8 mouse cellular contexts compared by ENCODE assay signal in genomic region chr1:75487405-75488161, GRCm38 (mm10). TPM values are rescaled to one million over a fixed set of nuclear protein-coding genes. Genes with fewer than 3 reads are reported as not detected.
A peak's percentile ranks its signal among the peaks of the same experiment; 100 is the strongest.
DNase-seq lines count a peak whose midpoint lies in the region; ATAC-seq and TF ChIP-seq lines count a peak whose summit lies in the region.

No protein-coding gene starts in this region.

- no peaks in the 10 kb centered on the region for H3K79me2 ChIP-seq in myocyte (ENCODE audit: control insufficient read depth, insufficient read depth)

- no peak overlapping the region for H3K27ac ChIP-seq in liver, embryonic 11.5 days (ENCODE audit: low read depth, low read length)

- ATAC-seq in liver, embryonic 11.5 days (replicated peaks; ENCODE audit: low FRiP score), result peak; percentile 62

- TF ChIP-seq POLR2A in myocyte (IDR thresholded peaks at IDR 0.05; ENCODE audit: insufficient read length, low read depth), result peak; percentile 32

- WGBS in liver, embryonic 11.5 days, result under 1% methylated on average over 62 of the region's 62 CpGs

- no peak overlapping the region for H3ac ChIP-seq in myocyte (ENCODE audit: control insufficient read depth, insufficient read length)

- H3K4me3 ChIP-seq in liver, embryonic 11.5 days (ENCODE audit: low read depth, low read length), result peak overlapping the region; percentile 55
- peak overlapping the region; percentile 17 for H3K4me3 ChIP-seq in myocyte

- no peak overlapping the region for H3K9ac ChIP-seq in liver, embryonic 11.5 days (ENCODE audit: low read depth, low read length)

- H3K4me2 ChIP-seq in liver, embryonic 11.5 days, result peak overlapping the region; percentile 76
- H3K4me2 ChIP-seq in myocyte (ENCODE audit: low read depth), result peak overlapping the region; percentile 83

- peaks cover 84% of the 10 kb centered on the region for H3K27me3 ChIP-seq in liver, embryonic 11.5 days (replicated peaks; ENCODE audit: control insufficient read depth, insufficient read depth, low read length)
- H3K27me3 ChIP-seq in myocyte (ENCODE audit: control insufficient read depth, insufficient read depth, insufficient read length), result peaks cover 4% of the 10 kb centered on the region

- intact Hi-C loops in gastrocnemius, postnatal 14 days (cut with DNase I; ENCODE audit: low total_unique reads), result loop anchor here (5.0 kb wide), 1 partner anchor 70 kb away; no protein-coding TSS in a partner anchor

- H3K36me3 ChIP-seq in liver, embryonic 11.5 days (ENCODE audit: control insufficient read depth, insufficient read depth, low read length), result peaks cover 12% of the 10 kb centered on the region
- H3K36me3 ChIP-seq in myocyte (ENCODE audit: control insufficient read depth, insufficient read depth), result no peaks in the 10 kb centered on the region

- peak; percentile 54 for DNase-seq in gastrocnemius, postnatal 14 days
- no peak for DNase-seq in gastrocnemius, postnatal 25 days
- peak; percentile 90 for DNase-seq in cerebellum, adult 9-10 months
- DNase-seq in frontal cortex, postnatal 10 days (ENCODE audit: low spot score in 2 of 2), result peak; percentile 51 to 64
- DNase-seq in kidney, adult 18-20 months, result peak; percentile 88
- peak; percentile 79 for DNase-seq in liver, embryonic 11.5 days (ENCODE audit: low spot score)
- peak; percentile 34 for DNase-seq in telencephalon, adult 2 months (ENCODE audit: low read depth, low spot score)

- H3K4me1 ChIP-seq in liver, embryonic 11.5 days (replicated peaks; ENCODE audit: control insufficient read depth, insufficient read depth, low read length), result no peaks in the 10 kb centered on the region; the same call in 1 of the 2 replicates

- H3K9me3 ChIP-seq in liver, embryonic 11.5 days (ENCODE audit: control insufficient read depth, low read length), result no peaks in the 10 kb centered on the region

TF ChIP-seq in myocyte, 11 proteins besides CTCF, POLR2A, EP300 and RAD21:
- no peak for TF ChIP-seq TCF3 (IDR thresholded peaks at IDR 0.05; ENCODE audit: insufficient read length, low read depth)
- TF ChIP-seq TCF12 (IDR thresholded peaks at IDR 0.05; ENCODE audit: insufficient read depth, poor library complexity, severe bottlenecking), result no peak
- no peak for TF ChIP-seq MYOD1 (IDR thresholded peaks at IDR 0.05; ENCODE audit: control insufficient read depth in 1 of 3, insufficient read length in 2 of 3, low read depth in 2 of 3)
- TF ChIP-seq E2F4 (IDR thresholded peaks at IDR 0.05; ENCODE audit: insufficient read depth), result no peak
- no peak for TF ChIP-seq POLR2AphosphoS2 (IDR thresholded peaks at IDR 0.05; ENCODE audit: insufficient read length, low read depth)
- TF ChIP-seq CEBPB (IDR thresholded peaks at IDR 0.05; ENCODE audit: insufficient read depth, poor library complexity, severe bottlenecking), result no peak
- TF ChIP-seq MAX (IDR thresholded peaks at IDR 0.05; ENCODE audit: low read depth), result no peak
- no peak for TF ChIP-seq REST (IDR thresholded peaks at IDR 0.05; ENCODE audit: insufficient read depth, insufficient read length)
- TF ChIP-seq SRF (IDR thresholded peaks at IDR 0.05; ENCODE audit: control insufficient read depth, insufficient read length, low read depth), result no peak
- TF ChIP-seq MYOG (IDR thresholded peaks at IDR 0.05; ENCODE audit: control insufficient read depth in 1 of 3, insufficient read depth in 1 of 3, insufficient read length in 2 of 3, low read depth in 2 of 3), result no peak
- no peak for TF ChIP-seq USF1 (IDR thresholded peaks at IDR 0.05; ENCODE audit: low read depth)

RNA-seq across cellular contexts. Expression of gene Tmem198, which starts 8.3 kb away (rescaled TPM):
- total RNA-seq in gastrocnemius, postnatal 14 days (2021), result under 1 TPM; 0.09 to 0.25 TPM
- total RNA-seq in gastrocnemius, postnatal 25 days (2021), result under 1 TPM; 0.36 to 0.43 TPM
- polyA plus RNA-seq in liver, embryonic 11.5 days (2014; fragmentation: Nextera tagmentation; extraction: Ambion mirVana), result 0.15 and 0.26 TPM in 2 replicates
- 0.78 TPM for polyA plus RNA-seq in myocyte (2012; fragmentation: generic; extraction: Trizol)

RNA-seq across cellular contexts. Expression of gene Chpf, which starts 8.5 kb away (rescaled TPM):
- total RNA-seq in gastrocnemius, postnatal 14 days (2021), result 10 to 100 TPM; 14.9 to 20.7 TPM
- 1 to 10 TPM; 5.5 to 7.9 TPM for total RNA-seq in gastrocnemius, postnatal 25 days (2021)
- polyA plus RNA-seq in liver, embryonic 11.5 days (2014; fragmentation: Nextera tagmentation; extraction: Ambion mirVana), result 17.7 and 17.9 TPM in 2 replicates
- 52.1 TPM for polyA plus RNA-seq in myocyte (2012; fragmentation: generic; extraction: Trizol)

RNA-seq across cellular contexts. Expression of gene Obsl1, which starts 18.7 kb away (rescaled TPM):
- total RNA-seq in gastrocnemius, postnatal 14 days (2021), result 10 to 100 TPM; 65.6 to 69.5 TPM
- 10 to 100 TPM; 37.7 to 52.8 TPM for total RNA-seq in gastrocnemius, postnatal 25 days (2021)
- 42.5 and 45.6 TPM in 2 replicates for polyA plus RNA-seq in liver, embryonic 11.5 days (2014; fragmentation: Nextera tagmentation; extraction: Ambion mirVana)
- 148 TPM for polyA plus RNA-seq in myocyte (2012; fragmentation: generic; extraction: Trizol)

RNA-seq across cellular contexts. Expression of gene Inha, which starts 19.3 kb away (rescaled TPM):
- total RNA-seq in gastrocnemius, postnatal 14 days (2021), result 1 to 10 TPM; 6.5 to 7.7 TPM
- 1 to 10 TPM; 3.8 to 4.1 TPM for total RNA-seq in gastrocnemius, postnatal 25 days (2021)
- polyA plus RNA-seq in liver, embryonic 11.5 days (2014; fragmentation: Nextera tagmentation; extraction: Ambion mirVana), result 0.84 and 1.4 TPM in 2 replicates
- 4.7 TPM for polyA plus RNA-seq in myocyte (2012; fragmentation: generic; extraction: Trizol)

RNA-seq across cellular contexts. Expression of gene Stk11ip, which starts 33.7 kb away (rescaled TPM):
- 1 to 10 TPM; 5.5 to 6.3 TPM for total RNA-seq in gastrocnemius, postnatal 14 days (2021)
- 1 to 10 TPM; 5.3 to 5.6 TPM for total RNA-seq in gastrocnemius, postnatal 25 days (2021)
- 15.4 and 15.6 TPM in 2 replicates for polyA plus RNA-seq in liver, embryonic 11.5 days (2014; fragmentation: Nextera tagmentation; extraction: Ambion mirVana)
- polyA plus RNA-seq in myocyte (2012; fragmentation: generic; extraction: Trizol), result 33.3 TPM
